Comparison of ENCODE assay signal across 13 mouse cellular contexts in genomic region chr5:107972444-107973272, GRCm38 (mm10). TPM values are rescaled to one million over a fixed set of nuclear protein-coding genes. Genes with fewer than 3 reads are reported as not detected.
A peak's percentile ranks its signal among the peaks of the same experiment; 100 is the strongest.
DNase-seq lines count a peak whose midpoint lies in the region; ATAC-seq lines count a peak whose summit lies in the region.
"Had no signal": no experiment of that assay in that cellular context is flagged by ENCODE, and none has a peak within 500 bp of the region (broad histone marks: within the 10 kb centered on the region; RNA-seq: fewer than 3 reads in every experiment).

No protein-coding gene starts in this region.

- no peak overlapping the region for H3K9ac ChIP-seq in lung, embryonic 15.5 days

- peak; percentile 32 for DNase-seq in embryo, embryonic 10.5 days (ENCODE audit: low spot score)
- no peak for DNase-seq in embryo, embryonic 9.5 days (ENCODE audit: extremely low spot score)
- no peak for DNase-seq in lung, postnatal 36 days
- no peak for DNase-seq in right cerebral cortex, postnatal 10 days (ENCODE audit: low spot score in 2 of 2)
- DNase-seq in retina, embryonic 14.5 days (ENCODE audit: low spot score) = no peak
- DNase-seq: gastrocnemius, postnatal 36 days; heart, postnatal 4 days; lung, postnatal 10 days; thymus, adult 2 months had no signal

- peaks cover 14% of the 10 kb centered on the region; the same call in 1 of the 2 replicates for H3K4me1 ChIP-seq in lung, embryonic 15.5 days
- peaks cover 57% of the 10 kb centered on the region for H3K4me1 ChIP-seq in erythroblast, embryonic 14.5 days (ENCODE audit: control insufficient read depth)

- H3K27ac ChIP-seq in lung, embryonic 15.5 days = no peak overlapping the region

- H3K9me3 ChIP-seq in lung, embryonic 15.5 days = no peaks in the 10 kb centered on the region
- no peaks in the 10 kb centered on the region for H3K9me3 ChIP-seq in erythroblast, embryonic 14.5 days (ENCODE audit: control insufficient read depth, low read length)

- 49% methylated on average over 13 of the region's 13 CpGs for WGBS in lung, embryonic 15.5 days

- no peaks in the 10 kb centered on the region for H3K36me3 ChIP-seq in lung, embryonic 15.5 days
- no peaks in the 10 kb centered on the region; the same call in 1 of the 2 replicates for H3K36me3 ChIP-seq in erythroblast, embryonic 14.5 days (ENCODE audit: control insufficient read depth)

- H3K4me3 ChIP-seq in lung, embryonic 15.5 days = no peak overlapping the region
- peak overlapping the region; percentile 22 for H3K4me3 ChIP-seq in erythroblast, embryonic 14.5 days (replicated peaks)

- H3K4me2 ChIP-seq in lung, embryonic 15.5 days = no peak overlapping the region

- ATAC-seq in lung, embryonic 15.5 days (ENCODE audit: borderline replicate concordance, extremely low read depth, low FRiP score, low TSS enrichment) = peak; percentile 52; the same call in 1 of the 2 replicates
- ATAC-seq in megakaryocyte progenitor cell, adult 5-6 weeks (replicated peaks; ENCODE audit: poor library complexity) = peak; percentile 87
- ATAC-seq: forebrain, embryonic 16.5 days had no signal

- H3K27me3 ChIP-seq in lung, embryonic 15.5 days = no peaks in the 10 kb centered on the region
- no peaks in the 10 kb centered on the region for H3K27me3 ChIP-seq in erythroblast, embryonic 14.5 days (ENCODE audit: control insufficient read depth)

RNA-seq across cellular contexts. Expression of gene Fam69a, which starts 14.2 kb away (rescaled TPM):
- polyA plus RNA-seq in lung, embryonic 15.5 days (2015; fragmentation: Nextera tagmentation; extraction: Ambion mirVana) = 22.0 and 22.7 TPM in 2 replicates
- polyA plus RNA-seq in erythroblast, embryonic 14.5 days (2012) = 0.02 and 0.17 TPM in 2 replicates
- total RNA-seq in megakaryocyte progenitor cell, adult 5-6 weeks (2015) = 43.3 and 48.4 TPM in 2 replicates
- 16.2 and 27.8 TPM in 2 replicates for total RNA-seq in megakaryocyte progenitor cell, adult 5-6 weeks (2017)

Comparison
In these comparisons a context has a peak if more than half of its experiments do, and no peak if none do; other contexts are left out.
1. RNA of gene Fam69a, which starts 14.2 kb away (polyA plus RNA-seq): 22.0 to 22.7 TPM in lung, embryonic 15.5 days; 0.02 to 0.17 TPM in erythroblast, embryonic 14.5 days; every median in the first group is over 10 times any median in the second.